Mouse (Mus musculus) layer of hippocampus, postnatal 14 days (tissue): ENCODE data around the gene Rapgef3. TPM values are rescaled to one million over a fixed set of nuclear protein-coding genes. Genes with fewer than 3 reads are reported as not detected.

ENCODE experiments used
- DNase-seq, 2 experiments: peaks; one replicate each; pipeline ENCODE4 v3.0.0; 2021 to 2022; ENCODE audit warnings: low spot score in 2 of 2, mixed read lengths in 1 of 2
- total RNA-seq, 2 experiments: library from RNA; stranded (reverse); gene quantifications; 2 replicates each; pipeline ENCODE4 v1.2.3; 2021

Rapgef3 gene
- total RNA-seq, 2 experiments from 2014 or later = 39.3 to 40.1 TPM

DNA sequence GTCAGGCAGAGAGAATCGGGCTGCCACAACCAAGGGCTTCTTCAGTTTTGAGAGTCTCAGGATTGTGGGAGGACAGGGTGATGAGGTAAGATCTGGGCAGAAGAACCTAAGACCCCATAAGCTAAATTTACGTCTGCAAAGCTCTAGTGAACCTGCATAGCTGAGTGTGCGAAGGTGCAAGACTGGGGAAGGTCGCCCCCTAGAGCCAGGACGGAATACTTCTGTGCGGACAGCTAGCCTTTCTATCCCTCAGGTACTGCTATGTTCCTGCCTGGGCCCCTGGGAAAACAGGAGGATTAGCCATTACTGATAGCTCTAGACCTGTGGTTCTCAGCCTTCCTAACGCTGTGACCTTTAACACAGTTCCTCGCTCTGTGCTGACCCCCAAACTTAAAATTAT lies 8.7 kb upstream of the Rapgef3 start:
- peak in 1 of 2 experiments; percentile 73 for DNase-seq

GRCm38 (mm10) chr15:97773961-97774370 lies 6.2 kb upstream of the Rapgef3 start:
- DNase-seq = no peak

GRCm38 (mm10) chr15:97773108-97773507 lies 5.3 kb upstream of the Rapgef3 start:
- no peak for DNase-seq

- DNase-seq = no peak
These were observed 2.5 kb upstream of the Rapgef3 start for GRCm38 (mm10) chr15:97770280-97770679.

- DNase-seq = no peak
These were observed 420 bp upstream of the Rapgef3 start for GRCm38 (mm10) chr15:97768192-97768591.

DNA sequence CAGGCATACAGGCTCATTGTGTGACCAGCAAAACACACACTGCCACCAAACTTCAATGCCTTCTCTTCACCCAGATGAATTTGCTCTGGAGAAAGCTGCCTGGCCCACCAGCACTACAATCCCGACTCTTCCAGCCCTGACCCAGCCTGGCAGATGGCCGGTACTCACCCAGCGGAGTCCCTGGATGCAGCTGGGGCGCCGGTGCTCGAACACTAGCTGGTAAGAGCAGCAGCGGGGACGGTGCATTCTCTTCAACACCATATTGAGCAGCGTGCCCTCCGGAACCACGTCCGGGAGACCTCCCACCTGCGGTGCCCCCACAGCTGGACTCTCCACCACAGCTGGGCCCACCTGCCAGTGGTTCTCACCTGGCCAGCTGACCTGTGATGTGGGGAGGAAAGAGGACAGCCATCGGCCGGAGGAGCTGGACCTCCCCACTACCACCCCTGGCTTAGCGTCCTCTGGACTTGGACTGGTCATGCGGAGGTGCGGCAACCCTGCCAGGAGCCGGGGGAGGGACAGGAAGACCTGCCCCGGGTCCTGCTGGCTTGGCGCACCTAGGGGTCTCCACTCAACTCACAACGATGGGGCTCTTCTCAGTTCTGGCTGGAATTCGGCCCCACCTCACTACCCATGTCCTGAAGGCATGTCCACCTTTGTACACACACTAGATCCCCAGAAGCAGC lies 1.0 kb downstream of the Rapgef3 start:
- DNase-seq = no peak

- DNase-seq = peak in 1 of 2 experiments; percentile 62
These were observed 1.6 kb downstream of the Rapgef3 start for GRCm38 (mm10) chr15:97766194-97766593.

DNA sequence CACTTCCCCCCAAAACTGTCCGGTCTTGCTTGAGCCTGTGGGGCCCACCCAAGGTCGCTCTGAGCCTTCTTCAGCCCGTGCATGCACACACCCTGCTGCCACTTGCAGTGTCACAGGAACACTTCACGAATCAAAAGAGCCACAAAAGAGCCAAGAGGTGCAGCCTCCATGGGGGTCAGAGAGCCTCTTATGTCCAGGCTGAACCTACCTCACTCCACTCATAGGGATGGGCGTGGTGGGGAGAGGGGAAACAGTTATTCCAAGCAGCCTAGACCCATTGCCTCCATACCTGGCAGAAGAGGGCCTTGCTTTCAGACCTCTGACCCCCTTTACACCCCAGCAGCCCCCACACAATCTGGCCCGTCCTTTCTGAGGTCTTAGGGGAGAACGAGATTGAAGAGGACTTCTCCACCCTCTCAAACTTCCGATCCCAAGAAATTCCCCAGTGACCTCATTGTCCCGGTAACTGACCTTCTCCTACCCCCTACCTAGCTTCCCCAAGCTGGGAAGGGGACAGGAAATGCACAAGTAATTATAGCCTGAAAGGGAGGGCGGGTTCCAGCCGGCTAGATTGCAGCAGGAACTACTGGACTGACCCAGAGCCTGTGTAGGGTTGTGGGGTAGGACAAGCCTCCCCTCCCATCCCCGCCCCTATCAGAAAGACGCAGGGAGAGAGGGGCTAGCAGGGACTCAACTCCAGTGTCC lies 2.5 kb downstream of the Rapgef3 start:
- DNase-seq = no peak

DNA sequence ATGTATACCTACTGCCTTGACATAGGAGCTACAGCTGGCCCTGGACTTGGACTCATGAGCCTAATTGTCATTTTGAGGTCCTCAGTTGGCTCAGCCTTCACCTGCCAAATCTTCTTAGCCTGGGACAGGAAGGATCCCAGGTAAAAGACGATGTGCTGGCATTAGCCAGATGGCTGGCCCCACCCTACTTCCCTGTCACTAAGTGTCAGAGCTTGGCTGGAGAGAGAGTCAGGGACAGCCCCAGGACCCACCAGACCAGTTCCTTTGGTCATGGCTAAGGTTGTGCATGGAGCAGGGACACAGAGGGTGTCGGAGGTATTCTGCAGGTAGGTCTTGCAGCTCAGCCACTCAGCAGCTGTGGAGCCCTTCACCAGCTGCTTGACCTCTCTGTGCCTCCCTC lies 3.2 kb downstream of the Rapgef3 start:
- DNase-seq = no peak

DNA sequence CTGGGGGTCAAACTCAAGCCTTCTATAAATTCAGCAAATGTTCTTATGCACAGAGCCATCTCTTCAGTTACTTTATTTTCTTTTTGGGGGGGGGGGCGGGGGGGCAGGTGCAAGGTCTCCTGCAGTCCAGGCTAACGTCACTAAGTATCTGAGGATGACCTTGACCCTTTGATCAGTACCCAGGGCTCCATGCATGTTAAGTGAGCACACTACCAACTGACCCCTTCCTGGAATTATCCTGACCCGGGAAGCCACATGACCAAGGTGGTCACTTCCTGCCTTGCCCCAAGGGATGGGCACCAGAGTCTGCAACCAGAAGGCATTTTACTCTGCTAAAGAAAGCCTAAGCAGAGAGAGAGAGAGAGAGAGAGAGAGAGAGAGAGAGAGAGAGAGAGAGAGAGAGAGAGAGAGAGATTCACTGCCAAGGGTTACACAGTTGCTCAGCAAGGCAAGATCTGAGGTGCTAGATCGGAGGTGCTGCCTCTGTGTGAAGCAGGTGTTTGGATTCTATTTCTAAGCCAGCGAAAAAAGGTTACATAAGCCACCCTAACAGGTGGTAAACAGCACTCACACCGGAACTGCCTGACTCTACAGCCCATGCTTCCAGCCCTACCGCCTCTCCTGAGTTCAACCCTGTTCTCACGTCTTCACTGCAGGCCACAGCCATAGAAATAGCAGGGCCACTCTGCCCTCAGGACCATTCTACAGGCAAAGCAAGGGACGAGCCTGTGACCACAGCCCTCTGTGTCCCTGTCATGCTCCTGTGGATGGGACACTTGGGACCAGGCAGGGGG lies 4.3 kb downstream of the Rapgef3 start:
- DNase-seq = no peak

DNA sequence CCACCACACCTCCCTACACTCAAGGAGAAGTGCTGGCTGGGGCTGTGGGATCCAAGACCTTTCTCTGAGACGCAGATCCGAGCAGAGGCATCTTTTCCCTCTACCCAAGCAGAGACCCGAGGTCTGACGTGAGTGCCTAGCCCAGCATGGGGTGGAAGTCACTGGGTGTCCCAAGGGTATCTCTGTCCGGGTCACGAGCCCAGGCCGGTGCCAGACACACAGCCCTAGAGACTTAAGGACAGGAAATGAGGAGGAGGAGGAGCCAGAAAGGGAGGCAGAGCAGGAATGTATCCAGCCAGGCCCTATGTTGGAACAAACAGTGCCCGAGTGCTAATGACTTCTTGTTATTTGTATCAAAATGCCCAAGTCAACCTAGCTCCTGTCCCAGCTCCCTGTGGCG lies 5.0 kb downstream of the Rapgef3 start:
- DNase-seq = no peak

DNA sequence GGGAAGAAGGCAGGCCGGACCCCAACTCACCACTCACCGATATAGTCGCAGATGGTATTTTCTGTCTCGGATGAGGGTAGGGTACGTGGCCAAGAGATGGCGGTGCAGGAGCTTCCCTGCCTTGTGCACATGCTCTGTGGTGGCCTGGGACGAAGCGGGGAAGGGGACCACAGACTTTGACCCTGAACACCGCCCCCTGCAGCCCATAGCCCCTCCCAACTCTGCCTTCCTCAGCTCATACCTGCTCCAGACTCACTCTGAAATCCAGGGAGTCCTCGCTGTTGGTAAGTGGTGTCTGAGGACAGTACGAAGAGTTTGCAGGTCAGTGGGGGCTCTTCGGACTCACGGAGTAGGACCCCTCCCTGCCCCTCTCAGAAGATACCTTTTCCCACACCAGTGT lies 6.3 kb downstream of the Rapgef3 start:
- DNase-seq = no peak

DNA sequence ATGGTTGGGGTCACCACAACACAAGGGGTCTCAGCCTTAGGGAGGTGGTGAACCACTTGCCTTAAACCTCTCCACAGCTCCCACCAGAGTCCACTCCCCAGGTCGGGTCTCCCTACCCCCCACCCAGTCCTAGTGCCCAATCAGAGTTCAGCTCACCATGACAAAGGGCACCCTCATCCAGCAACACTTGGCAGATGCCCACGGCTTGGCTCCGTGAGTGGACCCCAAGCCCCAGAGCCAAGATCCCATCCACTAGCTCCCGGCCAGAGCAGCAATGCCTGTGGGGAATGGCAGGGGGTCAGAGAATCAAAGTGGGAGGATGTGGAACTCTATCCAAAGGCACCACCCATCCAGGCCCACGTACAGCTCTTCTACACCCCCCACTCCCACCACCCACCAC lies 6.8 kb downstream of the Rapgef3 start:
- no peak for DNase-seq

GRCm38 (mm10) chr15:97760006-97760405 lies 7.8 kb downstream of the Rapgef3 start:
- DNase-seq = peak; percentile 64 to 75

GRCm38 (mm10) chr15:97755361-97755760 lies 12.4 kb downstream of the Rapgef3 start:
- no peak for DNase-seq

DNA sequence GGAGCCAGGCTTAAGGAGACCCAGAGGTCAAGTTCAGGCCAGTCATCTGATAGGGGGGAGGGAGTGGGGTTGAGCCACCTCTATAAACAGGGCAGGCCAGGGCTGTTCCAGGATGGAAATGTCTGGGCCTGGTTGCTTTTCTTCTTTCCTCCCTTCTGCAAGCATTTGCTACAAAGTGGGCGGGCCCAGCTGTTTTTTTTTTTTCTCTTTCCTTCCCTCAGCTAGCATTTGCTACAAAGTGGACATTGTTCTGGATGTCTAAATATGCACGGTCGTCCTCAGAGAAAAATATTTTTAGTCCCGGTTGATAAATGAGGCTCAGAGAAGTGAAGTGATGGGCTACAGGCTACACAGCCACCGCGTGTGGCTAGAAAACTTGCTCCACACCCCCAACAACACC lies 13.3 kb downstream of the Rapgef3 start:
- DNase-seq = no peak

DNA sequence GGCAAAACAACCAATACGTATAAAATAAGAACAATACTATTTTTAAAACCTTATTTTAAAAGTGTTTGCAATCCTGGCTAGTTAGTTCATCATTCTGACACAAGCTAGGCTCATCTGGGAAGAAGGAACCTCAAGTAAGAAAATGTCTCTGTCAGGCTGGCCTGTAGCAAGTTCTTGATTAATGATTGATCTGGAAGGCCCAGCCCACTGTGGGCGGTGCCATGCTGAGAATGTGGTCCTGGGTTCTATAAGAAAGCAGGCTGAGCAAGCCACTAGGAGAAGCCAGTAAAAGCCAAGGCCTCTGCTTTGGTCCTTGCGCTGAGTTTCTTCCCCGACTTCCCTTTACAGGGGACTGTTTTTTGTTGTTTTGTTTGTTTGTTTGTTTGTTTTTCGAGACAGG lies 15.3 kb downstream of the Rapgef3 start:
- DNase-seq = no peak

DNA sequence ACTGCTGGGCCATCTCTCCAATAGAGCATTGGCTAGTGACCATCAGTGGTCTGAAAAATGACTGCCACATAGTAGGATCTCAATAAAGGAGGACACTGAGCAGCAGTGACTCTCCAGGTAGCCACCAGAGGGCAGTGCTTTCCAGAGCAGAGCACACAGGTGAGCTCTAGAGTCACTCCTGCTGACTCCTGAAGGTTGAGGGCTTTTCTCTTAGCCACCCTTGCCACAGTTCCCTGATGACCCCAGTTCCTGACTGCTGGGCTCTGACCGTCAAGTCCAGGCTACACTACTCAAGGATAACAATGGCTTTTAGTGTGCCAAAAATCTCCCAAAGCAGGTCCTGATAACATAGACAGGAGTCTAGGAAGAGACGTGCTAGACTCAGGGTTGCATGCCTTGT lies 16.1 kb downstream of the Rapgef3 start:
- DNase-seq = no peak

- DNase-seq = peak; percentile 72 to 85
These were observed 17.1 kb downstream of the Rapgef3 start for GRCm38 (mm10) chr15:97750697-97751096.

GRCm38 (mm10) chr15:97749841-97750240 lies 17.9 kb downstream of the Rapgef3 start:
- no peak for DNase-seq

GRCm38 (mm10) chr15:97749397-97749796 lies 18.4 kb downstream of the Rapgef3 start:
- DNase-seq = no peak

- DNase-seq = no peak
These were observed 18.8 kb downstream of the Rapgef3 start for GRCm38 (mm10) chr15:97748964-97749363.
